Mouse (Mus musculus): ENCODE data around the gene Nol12. TPM values are rescaled to one million over a fixed set of nuclear protein-coding genes. Genes with fewer than 3 reads are reported as not detected.
A peak's percentile ranks its signal among the peaks of the same experiment; 100 is the strongest.

Nol12 gene
- 10 to 100 TPM; 20.6 to 22.3 TPM for total RNA-seq (2021)
- long read RNA-seq, experiment 1, transcript Nol12-203 (6 exons, 3,721 nt), result major isoform, 6 of 12 reads
- long read RNA-seq, experiment 1, partial matches to known transcripts, result 1 of 12 reads
- long read RNA-seq, experiment 1, other reads (novel, unspliced or antisense), result 5 of 12 reads
- long read RNA-seq, experiment 2, partial matches to known transcripts, result 1 of 8 reads
- long read RNA-seq, experiment 2, other reads (novel, unspliced or antisense), result 3 of 8 reads

- peak within 1 kb of the TSS; percentile 94 for H3K27ac ChIP-seq
- no peak for TF ChIP-seq CTCF (IDR thresholded peaks at IDR 0.05)
- peak within 1 kb of the TSS; percentile 95 for H3K4me3 ChIP-seq
- intact Hi-C loops (cut with DNase I), result no loop called here
- DNase-seq, result peak; percentile 84
These were observed at the start of gene Nol12 for GRCm38 (mm10) chr15:78934784-78935320. Nol12 (plus strand) TSS chr15:78934933.

- no peak for TF ChIP-seq CTCF (IDR thresholded peaks at IDR 0.05)
- no peak overlapping the region for H3K4me3 ChIP-seq
- DNase-seq, result no peak
- 0 out of 2 replicates have a peak overlapping the region, but pooled peaks have one; percentile 28 for H3K27ac ChIP-seq
- intact Hi-C loops (cut with DNase I), result no loop called here
These were observed 45.3 kb upstream of the Nol12 start for GRCm38 (mm10) chr15:78889401-78889853.

GRCm38 (mm10) chr15:78892440-78892839 lies 42.3 kb upstream of the Nol12 start:
- Histone ChIP-seq H3K27ac (no peak overlapping the region), H3K4me3 (no peak overlapping the region)
- intact Hi-C loops (cut with DNase I), result no loop called here
- DNase-seq, result no peak
- no peak for TF ChIP-seq CTCF (IDR thresholded peaks at IDR 0.05)

GRCm38 (mm10) chr15:78894726-78895125 lies 40.0 kb upstream of the Nol12 start:
- H3K4me3 ChIP-seq, result no peak overlapping the region
- no peak for TF ChIP-seq CTCF (IDR thresholded peaks at IDR 0.05)
- intact Hi-C loops (cut with DNase I), result no loop called here
- H3K27ac ChIP-seq, result no peak overlapping the region
- DNase-seq, result no peak

- intact Hi-C loops (cut with DNase I), result no loop called here
- no peak overlapping the region for H3K27ac ChIP-seq
- H3K4me3 ChIP-seq, result no peak overlapping the region
- DNase-seq, result no peak
- TF ChIP-seq CTCF (IDR thresholded peaks at IDR 0.05), result no peak
These were observed 39.0 kb upstream of the Nol12 start for GRCm38 (mm10) chr15:78895741-78896140.

GRCm38 (mm10) chr15:78896149-78896548 lies 38.6 kb upstream of the Nol12 start:
- intact Hi-C loops (cut with DNase I), result no loop called here
- TF ChIP-seq CTCF (IDR thresholded peaks at IDR 0.05), result no peak
- Histone ChIP-seq H3K27ac (no peak overlapping the region), H3K4me3 (no peak overlapping the region)
- no peak for DNase-seq

GRCm38 (mm10) chr15:78897488-78897887 lies 37.2 kb upstream of the Nol12 start:
- intact Hi-C loops (cut with DNase I), result no loop called here

GRCm38 (mm10) chr15:78898507-78899001 lies 36.2 kb upstream of the Nol12 start:
- Histone ChIP-seq H3K27ac (no peak overlapping the region; the same call in 1 of the 2 replicates), H3K4me3 (peak overlapping the region; percentile 78)
- TF ChIP-seq CTCF (IDR thresholded peaks at IDR 0.05), result no peak
- intact Hi-C loops (cut with DNase I), result no loop called here
- DNase-seq, result no peak

More at GRCm38 (mm10) chr15:78897488-78897887, 37.2 kb upstream of the Nol12 start:
- Histone ChIP-seq H3K4me3 (no peak overlapping the region), H3K27ac (no peak overlapping the region)
- TF ChIP-seq CTCF (IDR thresholded peaks at IDR 0.05), result no peak
- no peak for DNase-seq

- intact Hi-C loops (cut with DNase I), result no loop called here
- H3K4me3 ChIP-seq, result peak within 1 kb of the TSS; percentile 78
- peak within 1 kb of the TSS; percentile 78 for H3K27ac ChIP-seq
- no peak for TF ChIP-seq CTCF (IDR thresholded peaks at IDR 0.05)
- DNase-seq, result no peak
These were observed 35.4 kb upstream of the Nol12 start, which contains the start of gene Gm49510 for GRCm38 (mm10) chr15:78899409-78899739. Gm49510 (plus strand) TSS chr15:78899667.

GRCm38 (mm10) chr15:78899740-78900584 lies 34.8 kb upstream of the Nol12 start, which contains the start of gene Sh3bp1:
Sh3bp1 (plus strand) TSS chr15:78899768.
- intact Hi-C loops (cut with DNase I), result loop anchor here (5.0 kb wide), 1 partner anchor 42 kb away; no protein-coding TSS in a partner anchor
- DNase-seq, result peak; percentile 83
- TF ChIP-seq CTCF (IDR thresholded peaks at IDR 0.05), result no peak
- peak within 1 kb of the TSS; percentile 78 for H3K27ac ChIP-seq
- peak within 1 kb of the TSS; percentile 78 for H3K4me3 ChIP-seq

- DNase-seq, result peak; percentile 48
- H3K4me3 ChIP-seq, result peak overlapping the region; percentile 78
- H3K27ac ChIP-seq, result peak overlapping the region; percentile 78
- intact Hi-C loops (cut with DNase I), result loop anchor here (5.0 kb wide), 1 partner anchor 41 kb away; no protein-coding TSS in a partner anchor
- no peak for TF ChIP-seq CTCF (IDR thresholded peaks at IDR 0.05)
These were observed 33.9 kb upstream of the Nol12 start for GRCm38 (mm10) chr15:78900585-78901421.

GRCm38 (mm10) chr15:78901422-78901789 lies 33.3 kb upstream of the Nol12 start:
- Histone ChIP-seq H3K27ac (0 out of 2 replicates have a peak overlapping the region, but pooled peaks have one; percentile 8), H3K4me3 (peak overlapping the region; percentile 78; the same call in 1 of the 2 replicates)
- TF ChIP-seq CTCF (IDR thresholded peaks at IDR 0.05), result no peak
- no peak for DNase-seq
- intact Hi-C loops (cut with DNase I), result loop anchor here (5.0 kb wide), 1 partner anchor 41 kb away; no protein-coding TSS in a partner anchor

Data from gastrocnemius, adult 2 months (tissue).